Mouse (Mus musculus) right cerebral cortex, postnatal 36 days (tissue): Measurements from ENCODE around the gene Jarid2.
"Not testable (repeated sequence)": the region's sequence is repeated elsewhere in the genome, so short reads cannot be mapped to it uniquely, and the experiment has no call there.

ENCODE experiments used
- DNase-seq, 2 experiments: peaks; one replicate each; pipeline ENCODE4 v3.0.0; 2022; ENCODE audit warnings: low spot score in 2 of 2, mixed read lengths in 1 of 2

Gene Jarid2

DNA sequence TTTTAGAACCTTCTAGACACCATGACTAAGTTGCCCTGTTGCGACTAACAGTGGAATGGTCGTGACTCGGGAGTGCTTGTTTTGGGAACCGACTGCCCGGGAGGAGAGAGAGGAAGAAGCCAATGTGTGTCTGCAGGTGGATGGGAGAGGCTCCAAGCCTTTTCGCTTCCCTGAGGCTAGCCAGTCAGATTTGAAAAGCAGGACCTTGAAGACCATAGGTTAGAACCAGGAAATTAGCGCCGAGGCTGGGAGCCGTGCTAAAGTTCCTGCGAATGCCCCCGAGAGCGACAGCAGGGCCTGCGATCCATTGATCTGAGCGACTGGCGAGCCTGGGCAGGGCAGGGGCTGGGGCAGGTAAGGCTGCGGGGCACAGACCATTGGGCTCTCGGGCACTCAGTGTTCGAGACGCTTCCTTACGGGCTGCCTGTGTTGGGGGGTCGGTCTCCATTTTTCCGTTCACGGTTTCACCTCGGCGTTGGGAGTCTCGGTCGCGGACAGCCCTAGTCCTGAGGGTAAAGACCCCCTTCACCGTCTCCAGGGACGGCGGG, at the start of gene Jarid2:
Gene Jarid2, plus strand, starts transcription at position 51 of the 548 bp plus-strand sequence.
- DNase-seq = no peak

- no peak for DNase-seq
Observed at GRCm38 (mm10) chr13:44681051-44681450, 48.2 kb upstream of the Jarid2 start.

DNA sequence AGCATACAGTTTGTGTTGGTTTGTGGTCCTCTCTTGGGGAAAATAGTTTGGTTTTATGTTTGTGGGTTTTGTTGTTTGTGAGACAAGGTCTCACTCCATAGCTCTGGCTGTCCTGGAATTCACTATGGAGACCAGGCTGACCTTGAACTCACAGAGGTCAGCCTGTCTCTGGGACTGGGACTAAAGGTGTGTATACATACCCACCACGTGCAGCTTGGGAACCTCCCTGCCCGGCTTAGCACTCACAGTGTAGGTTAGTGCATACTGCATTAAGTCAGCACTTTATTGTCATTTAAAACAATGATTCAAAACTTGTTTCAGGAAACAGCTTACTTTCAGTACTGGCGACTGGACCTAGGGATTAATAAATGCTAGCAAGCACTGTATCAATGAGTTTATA, 41.1 kb upstream of the Jarid2 start:
- no peak for DNase-seq

GRCm38 (mm10) chr13:44697628-44698027, 31.6 kb upstream of the Jarid2 start:
- DNase-seq = no peak

- DNase-seq = no peak
Observed at GRCm38 (mm10) chr13:44704036-44704801, 25.1 kb upstream of the Jarid2 start.

- peak in 1 of 2 experiments; percentile 5 for DNase-seq
Observed at GRCm38 (mm10) chr13:44705031-44705742, 24.1 kb upstream of the Jarid2 start.

GRCm38 (mm10) chr13:44705743-44706044, 23.6 kb upstream of the Jarid2 start:
- DNase-seq = no peak

DNA sequence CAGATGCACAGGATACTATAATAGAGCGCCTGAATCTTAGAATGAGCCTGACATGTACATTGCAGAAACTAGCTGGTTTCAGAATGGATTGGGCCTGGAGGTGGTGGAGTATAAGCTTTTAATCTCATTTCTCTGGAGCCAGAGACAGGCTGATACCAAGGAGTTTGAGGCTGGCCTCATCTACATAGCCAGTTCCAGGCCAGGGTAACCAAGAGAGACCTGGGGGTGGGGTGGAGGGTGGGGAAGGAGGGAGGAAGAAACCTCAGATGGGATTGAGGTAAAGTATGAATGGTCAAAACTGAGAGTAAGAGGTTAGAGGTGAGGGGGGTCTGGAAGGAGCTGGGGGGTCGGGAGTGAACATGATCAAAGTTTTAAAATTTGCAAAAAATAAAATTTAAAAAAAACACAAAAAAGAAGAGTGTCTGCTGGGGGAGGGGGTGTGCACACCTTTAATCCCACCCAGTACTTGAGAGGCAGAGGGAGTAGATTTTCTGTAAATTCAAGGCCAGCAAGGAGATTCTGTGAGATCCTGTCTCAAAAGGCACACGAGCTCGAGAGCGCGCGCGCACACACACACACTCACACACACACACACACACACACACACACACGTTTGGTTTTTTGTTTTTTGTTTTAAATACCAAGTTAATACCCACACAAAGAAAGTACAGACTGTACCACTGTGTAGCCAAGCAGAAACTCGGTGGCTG, 22.9 kb upstream of the Jarid2 start:
- no peak for DNase-seq

DNA sequence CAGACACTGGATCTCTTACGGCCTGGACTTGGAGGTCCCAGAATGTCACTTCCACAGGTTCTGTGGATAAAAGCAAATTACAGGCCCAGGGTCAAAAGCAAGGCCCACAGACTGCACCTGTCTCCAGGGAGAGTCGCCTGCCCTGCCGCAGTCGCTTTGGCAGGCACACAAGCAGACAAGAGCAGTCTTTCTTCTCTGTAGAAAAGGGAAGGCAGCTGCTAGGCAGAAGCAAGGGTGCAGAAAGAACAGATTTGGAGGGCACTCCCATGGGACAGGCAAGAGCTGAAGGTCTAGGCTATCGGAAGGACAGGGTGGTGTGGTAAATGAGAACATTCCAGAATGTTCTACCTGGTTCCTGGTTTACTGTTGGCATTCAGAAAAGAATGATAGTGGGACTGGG, 22.1 kb upstream of the Jarid2 start:
- no peak for DNase-seq

GRCm38 (mm10) chr13:44708336-44709017, 20.8 kb upstream of the Jarid2 start:
- DNase-seq = no peak

- no peak for DNase-seq
Observed at GRCm38 (mm10) chr13:44709747-44710480, 19.4 kb upstream of the Jarid2 start.

GRCm38 (mm10) chr13:44711062-44711461, 18.2 kb upstream of the Jarid2 start:
- no peak for DNase-seq

GRCm38 (mm10) chr13:44711882-44712281, 17.4 kb upstream of the Jarid2 start:
- DNase-seq = no peak

GRCm38 (mm10) chr13:44715187-44715885, 13.9 kb upstream of the Jarid2 start:
- no peak for DNase-seq

DNA sequence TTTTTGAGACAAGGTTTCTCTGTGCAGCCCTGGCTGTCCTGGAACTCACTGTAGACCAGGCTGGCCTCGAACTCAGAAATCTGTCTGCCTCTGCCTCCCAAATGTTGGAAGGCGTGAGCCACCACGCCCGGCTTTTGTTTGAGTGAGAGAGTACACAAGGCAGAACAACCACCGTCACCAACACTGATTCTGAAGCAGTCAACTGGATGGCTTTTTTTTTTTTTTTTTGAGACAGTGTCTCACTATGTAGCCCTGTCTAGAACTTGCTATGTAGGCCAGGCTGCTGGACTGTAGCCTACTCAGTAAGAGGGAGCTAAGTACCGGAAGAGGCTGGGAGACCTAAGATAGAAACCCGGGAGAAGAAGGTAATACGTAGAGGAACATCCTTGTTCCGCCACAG, 11.4 kb upstream of the Jarid2 start:
- no peak for DNase-seq

DNA sequence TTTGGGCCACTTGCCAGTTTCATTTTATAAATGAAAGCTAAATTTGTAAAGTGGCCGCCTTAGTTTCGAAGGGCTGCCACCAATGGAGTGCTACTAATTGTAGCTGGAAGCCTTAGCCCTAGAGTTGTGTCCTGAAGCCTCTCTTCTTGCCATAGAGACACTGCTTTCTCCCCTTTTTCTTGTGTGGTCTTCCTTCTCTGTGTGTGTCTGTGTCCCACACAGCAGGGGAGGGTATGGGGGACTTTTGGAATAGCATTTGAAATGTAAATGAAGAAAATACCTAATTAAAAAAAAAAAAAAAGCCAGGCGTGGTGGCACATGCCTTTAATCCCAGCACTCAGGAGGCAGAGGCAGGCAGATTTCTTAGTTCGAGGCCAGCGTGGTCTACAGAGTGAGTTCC, 10.8 kb upstream of the Jarid2 start:
- not testable (repeated sequence) for DNase-seq

DNA sequence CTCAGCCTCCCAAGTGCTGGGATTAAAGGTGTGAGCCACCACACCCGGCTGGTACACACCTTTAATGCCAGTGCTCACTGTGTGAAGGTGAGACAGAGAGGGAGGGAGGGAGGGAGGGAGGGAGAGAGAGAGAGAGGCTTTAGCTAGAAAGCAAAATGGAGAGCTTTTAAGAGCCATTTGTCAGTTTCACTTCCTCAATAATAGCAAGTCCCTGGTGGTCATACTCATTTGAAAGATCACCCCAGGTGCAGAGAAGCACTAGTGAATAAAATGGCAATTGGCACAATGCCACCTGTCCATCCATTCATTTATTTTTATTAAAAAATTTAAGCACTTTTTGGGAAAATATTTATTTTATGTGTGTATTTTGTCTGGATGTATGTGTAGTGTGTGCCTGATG, 9.2 kb upstream of the Jarid2 start:
- DNase-seq = no peak

DNA sequence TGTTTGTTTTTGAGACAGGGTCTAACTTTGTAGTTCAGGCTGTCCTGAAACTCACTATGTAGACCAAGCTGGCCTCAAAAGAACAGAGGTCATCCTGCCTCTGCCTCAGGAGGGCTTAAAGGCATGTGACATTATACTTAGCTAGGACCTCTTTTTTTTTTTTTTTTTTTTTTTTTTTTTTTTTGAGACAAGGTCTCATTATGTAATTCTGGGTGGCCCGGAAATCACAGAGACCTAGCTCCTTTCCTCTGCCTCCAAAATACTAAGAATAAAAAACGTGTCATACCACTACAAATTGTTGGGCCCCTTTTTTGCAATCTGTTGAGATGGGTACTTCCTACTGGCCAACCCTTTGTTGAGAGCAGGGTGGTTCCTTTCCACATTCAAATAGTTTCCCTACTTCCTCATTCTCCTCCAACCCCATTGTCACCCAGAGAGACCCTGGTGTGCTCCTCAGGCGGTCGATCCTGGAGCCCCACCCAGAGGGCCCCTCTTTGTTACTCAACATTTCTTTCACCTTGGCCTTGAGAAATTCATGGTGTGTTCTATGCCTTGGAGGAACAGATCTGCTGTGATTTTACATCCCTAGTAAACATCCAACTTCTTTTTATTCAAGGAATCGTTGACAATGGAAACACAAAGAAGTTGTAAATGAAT, 7.3 kb upstream of the Jarid2 start:
- no peak for DNase-seq

DNA sequence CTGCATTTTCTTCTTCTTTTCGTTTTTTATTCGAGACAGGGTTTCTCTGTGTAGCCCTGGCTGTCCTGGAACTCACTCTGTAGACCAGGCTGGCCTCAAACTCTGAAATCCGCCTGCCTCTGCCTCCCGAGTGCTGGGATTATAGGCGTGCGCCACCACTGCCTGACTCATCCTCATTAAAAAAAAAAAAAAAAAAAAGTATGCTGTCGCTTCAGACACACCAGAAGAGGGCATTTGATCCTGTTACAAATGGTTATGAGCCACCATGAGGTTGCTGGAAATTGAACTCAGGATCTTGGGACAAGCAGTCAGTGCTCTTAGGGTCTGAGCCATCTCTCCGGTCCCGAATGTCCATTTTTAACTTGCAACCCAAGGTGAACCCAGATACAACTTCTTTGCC, 5.8 kb upstream of the Jarid2 start:
- not testable (repeated sequence) for DNase-seq
